Mouse (Mus musculus): ENCODE results near the gene Pbx3.

DNA sequence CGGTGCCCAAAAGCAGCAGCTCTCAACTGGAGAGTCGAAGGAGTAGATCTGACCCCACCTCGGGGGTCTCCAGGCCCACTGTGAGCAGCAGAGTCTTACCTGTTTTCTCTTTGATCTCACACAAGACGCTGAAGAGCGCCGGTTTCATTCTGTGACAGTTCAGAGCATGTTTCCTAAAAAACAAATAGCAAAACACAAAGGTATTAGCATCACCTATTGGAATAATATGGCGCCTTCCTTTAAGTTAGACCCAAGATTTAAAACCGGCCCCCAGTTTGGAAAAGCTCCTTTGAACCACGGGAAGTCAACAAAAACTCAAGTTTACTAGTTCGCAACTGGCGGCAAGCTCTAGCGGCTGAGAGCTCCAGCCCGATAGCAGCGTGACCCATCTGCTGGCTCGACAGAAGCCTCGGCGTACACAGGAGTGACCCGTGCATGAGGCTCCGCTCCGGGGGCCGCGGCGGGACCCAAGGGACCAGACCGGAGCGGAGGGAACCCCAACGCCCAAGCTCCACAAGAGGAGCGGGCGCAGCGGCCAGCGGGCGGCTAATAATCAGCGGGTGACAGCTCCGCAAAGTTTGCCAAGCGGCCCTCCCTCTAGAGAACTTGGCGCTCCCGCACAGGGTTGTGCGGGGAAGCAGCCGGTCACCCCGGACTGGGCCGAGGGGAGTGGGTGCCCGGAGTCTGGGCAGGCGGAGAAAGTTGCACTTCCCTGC lies 2.1 kb downstream of the Pbx3 start:
- TF ChIP-seq CTCF (IDR thresholded peaks at IDR 0.05; ENCODE audit: control insufficient read depth, insufficient read depth, insufficient read length) (no peak), MAX (IDR thresholded peaks at IDR 0.05) (no peak), USF1 (IDR thresholded peaks at IDR 0.05; ENCODE audit: low read depth) (no peak)
